Mouse (Mus musculus): ENCODE data around the gene Gatd1. TPM values are rescaled to one million over a fixed set of nuclear protein-coding genes. Genes with fewer than 3 reads are reported as not detected.
"Not testable (repeated sequence)": the region's sequence is repeated elsewhere in the genome, so short reads cannot be mapped to it uniquely, and the experiment has no call there.

The Gatd1 gene
- 16.8 and 21.9 TPM in 2 replicates for total RNA-seq (2017)

DNA sequence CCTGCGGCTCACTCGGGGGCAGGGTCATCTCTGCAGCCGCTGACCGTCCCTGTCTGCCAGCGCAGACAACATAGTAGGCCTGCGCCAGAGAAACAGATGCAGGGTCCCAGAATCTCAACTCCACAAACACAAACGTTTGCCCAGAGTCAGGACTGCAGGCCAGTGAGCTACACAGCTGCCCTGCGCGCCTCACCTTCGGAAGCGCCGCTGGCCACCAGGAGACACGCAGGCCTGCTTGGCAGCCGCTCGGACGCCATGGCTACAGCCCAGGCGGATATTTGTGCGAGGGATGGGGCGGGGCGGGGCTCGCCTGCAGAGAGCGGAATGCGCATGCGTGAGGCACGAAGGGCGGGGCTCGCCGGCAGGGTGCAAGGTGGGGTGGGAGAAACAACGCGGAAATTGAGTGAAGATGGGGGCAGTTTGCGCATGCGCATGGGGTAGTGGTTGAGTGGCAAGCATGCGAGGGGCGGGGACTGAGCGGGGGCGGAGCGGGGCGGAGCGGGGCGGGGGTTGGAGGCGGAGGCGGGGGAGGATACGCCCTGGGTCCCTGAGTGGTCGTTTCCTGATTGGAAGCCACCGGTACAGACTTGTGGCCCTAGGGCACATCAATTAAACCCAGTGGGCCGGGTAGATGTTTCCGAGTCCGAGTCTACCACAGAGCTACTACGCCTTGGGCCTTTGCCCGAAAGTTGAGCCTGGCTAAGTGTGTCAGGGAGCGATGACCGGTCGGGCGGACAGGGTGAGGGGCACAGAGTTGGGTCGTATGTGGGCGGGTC, at the start of gene Gatd1:
Gene Gatd1 (minus strand): TSS at position 328 of the 776 bp plus-strand sequence.
- ATAC-seq (ENCODE audit: extremely low read depth, insufficient number of reproducible peaks, low FRiP score, poor library complexity, severe bottlenecking), result peak; percentile 91

DNA sequence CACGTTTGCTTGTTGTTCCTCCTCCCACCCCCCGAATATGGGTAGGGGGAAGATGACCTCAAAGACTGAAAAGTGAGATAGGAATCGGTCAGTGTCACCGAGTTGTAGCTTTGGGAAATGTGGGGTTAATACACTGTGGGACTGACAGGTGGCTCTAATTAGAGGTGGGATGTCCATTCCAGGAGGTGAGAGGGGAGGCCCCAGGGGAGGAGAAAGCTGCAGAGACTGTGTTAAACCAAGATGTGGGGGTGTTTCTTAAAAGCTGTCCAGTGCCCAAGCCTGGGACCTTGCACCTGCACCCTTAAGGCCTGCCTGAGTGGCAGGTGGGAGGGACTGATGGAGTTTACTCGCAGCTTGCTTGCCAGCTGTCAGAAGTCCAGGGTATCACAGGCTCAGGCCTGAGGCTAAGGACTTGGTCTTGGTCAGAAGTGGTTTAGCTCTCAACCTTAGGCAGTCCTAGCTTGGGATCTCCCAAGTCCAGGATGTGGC, 48.4 kb upstream of the Gatd1 start:
- ATAC-seq (ENCODE audit: extremely low read depth, insufficient number of reproducible peaks, low FRiP score, poor library complexity, severe bottlenecking), result no peak

DNA sequence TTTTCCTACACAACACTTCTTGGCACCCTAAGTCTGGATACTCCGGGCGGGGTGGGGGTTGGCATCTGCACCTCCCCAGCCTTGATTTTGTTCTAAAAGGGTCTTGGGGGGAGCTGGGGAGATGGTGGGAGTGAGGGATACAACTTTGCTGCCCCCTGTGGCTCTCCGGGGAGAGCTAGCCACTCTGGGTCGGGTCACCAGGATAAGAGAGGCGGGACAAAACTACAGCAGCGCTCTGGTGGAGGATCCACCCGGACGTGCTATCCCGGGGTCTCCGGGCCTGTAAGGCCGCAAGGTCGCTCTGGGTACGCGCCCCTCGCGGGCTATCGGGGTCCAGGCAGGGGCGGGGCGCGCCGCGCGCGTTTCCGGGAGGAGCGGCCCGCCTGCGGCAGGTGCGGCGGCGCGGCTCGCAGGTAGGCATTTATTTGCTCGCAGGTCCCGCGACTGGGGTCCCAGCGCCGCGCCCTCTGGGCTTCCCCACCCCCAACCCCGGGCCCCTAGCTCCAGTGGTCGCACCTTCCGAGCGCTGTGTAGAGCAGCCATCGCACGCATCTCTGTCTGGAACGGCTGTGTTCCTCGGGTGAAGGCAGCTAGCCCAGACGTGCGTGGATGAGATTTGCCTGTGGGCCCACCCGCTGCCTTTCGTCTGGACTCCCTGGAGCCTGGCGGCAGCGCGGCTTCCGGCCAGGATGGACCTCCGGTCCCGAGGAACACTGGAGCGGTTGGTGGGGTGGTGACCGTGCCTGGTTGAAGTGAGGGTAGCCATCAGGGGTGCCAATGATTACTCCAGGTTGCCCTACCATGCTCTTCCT, 47.8 kb upstream of the Gatd1 start:
- no peak for ATAC-seq (ENCODE audit: extremely low read depth, insufficient number of reproducible peaks, low FRiP score, poor library complexity, severe bottlenecking)

DNA sequence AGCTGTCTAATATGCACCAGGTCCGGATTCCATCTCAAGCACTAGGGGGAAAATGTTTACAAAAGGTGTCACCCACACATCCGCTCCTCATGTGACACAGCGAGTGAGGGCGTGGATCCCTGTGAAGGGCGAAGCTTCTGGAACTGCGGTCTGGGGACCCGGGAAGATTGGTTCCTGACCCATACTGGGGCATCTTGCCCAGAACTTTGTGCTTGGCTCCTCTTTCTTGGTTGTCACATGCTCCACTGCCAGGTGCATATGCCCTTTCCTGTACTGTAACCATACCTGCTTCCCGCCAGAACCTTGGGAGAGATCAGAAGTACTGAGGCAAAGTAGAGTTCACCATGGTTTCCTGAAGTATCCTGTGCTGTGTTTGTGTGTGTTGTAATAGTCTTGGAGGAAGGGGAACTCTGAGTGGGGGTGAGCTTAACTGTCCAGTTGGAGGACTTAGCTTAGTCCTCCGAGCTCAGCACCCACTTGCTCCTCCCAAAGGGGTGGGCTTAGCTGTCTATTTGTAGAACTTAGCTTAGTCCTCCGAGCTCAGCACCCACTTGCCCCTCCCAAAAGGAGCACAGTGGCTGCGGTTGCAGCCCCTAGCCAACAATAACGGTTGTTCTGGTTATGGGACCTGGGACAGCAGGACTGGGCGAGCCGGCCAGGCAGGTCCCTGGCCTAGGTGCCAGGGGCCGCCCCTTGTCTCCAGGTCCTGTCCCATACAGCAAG, 46.6 kb upstream of the Gatd1 start, which contains the start of gene Cracr2b:
Gene Cracr2b (plus strand): TSS at position 704 of the 723 bp plus-strand sequence.
- no peak for ATAC-seq (ENCODE audit: extremely low read depth, insufficient number of reproducible peaks, low FRiP score, poor library complexity, severe bottlenecking)

DNA sequence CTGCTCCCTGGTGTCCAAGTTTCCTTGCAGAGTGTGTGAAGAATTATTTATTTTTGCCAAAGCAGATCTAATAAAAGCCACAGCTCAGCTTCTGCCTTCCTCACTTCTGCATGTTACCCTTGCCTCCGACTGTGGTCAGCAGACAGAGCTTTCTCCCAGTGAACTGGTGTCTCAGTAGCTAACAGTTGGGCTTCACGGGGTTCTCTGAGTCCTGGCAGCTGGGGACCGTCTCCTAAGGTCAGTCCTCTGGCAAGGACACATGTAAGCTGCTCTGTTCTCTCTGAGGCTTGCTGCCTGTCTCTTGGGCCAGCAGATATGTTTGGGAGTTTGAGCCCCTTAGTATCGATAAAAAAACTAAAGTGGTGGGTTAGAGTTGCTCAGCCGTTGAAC, 46.1 kb upstream of the Gatd1 start:
- no peak for ATAC-seq (ENCODE audit: extremely low read depth, insufficient number of reproducible peaks, low FRiP score, poor library complexity, severe bottlenecking)

DNA sequence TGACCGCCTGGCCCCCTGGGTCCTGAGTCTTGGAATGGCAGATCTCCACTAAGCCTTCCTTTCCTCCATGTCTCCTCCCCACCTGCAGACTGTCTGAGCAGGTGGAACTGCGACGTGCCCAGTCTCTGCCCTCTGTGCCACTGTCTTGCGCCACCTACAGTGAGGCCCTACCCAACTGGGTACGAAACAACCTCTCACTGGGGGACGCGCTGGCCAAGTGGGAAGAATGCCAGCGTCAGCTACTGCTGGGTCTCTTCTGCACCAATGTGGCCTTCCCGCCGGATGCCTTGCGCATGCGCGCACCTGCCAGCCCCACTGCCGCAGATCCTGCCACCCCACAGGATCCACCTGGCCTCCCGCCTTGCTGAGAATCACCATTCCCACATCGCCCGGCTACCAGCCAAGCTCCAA, 45.4 kb upstream of the Gatd1 start:
- no peak for ATAC-seq (ENCODE audit: extremely low read depth, insufficient number of reproducible peaks, low FRiP score, poor library complexity, severe bottlenecking)

DNA sequence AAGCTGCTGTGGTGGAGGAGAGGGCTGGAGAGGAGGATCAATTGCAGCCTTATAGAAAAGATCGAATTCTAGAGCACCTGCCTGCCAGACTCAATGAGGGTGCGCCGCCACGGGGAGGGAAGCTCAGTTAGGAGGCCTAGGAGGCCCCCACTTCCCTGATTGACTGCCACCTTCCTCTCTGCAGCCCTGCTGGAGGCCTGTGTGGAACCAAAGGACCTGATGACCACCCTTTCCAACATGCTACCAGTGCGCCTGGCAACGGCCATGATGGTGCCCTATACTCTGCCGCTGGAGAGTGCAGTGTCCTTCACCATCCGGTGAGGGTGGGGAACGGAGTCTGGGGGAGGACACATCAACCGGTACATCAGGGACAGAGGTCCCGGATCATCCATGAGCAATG, 44.7 kb upstream of the Gatd1 start:
- ATAC-seq (ENCODE audit: extremely low read depth, insufficient number of reproducible peaks, low FRiP score, poor library complexity, severe bottlenecking), result no peak

DNA sequence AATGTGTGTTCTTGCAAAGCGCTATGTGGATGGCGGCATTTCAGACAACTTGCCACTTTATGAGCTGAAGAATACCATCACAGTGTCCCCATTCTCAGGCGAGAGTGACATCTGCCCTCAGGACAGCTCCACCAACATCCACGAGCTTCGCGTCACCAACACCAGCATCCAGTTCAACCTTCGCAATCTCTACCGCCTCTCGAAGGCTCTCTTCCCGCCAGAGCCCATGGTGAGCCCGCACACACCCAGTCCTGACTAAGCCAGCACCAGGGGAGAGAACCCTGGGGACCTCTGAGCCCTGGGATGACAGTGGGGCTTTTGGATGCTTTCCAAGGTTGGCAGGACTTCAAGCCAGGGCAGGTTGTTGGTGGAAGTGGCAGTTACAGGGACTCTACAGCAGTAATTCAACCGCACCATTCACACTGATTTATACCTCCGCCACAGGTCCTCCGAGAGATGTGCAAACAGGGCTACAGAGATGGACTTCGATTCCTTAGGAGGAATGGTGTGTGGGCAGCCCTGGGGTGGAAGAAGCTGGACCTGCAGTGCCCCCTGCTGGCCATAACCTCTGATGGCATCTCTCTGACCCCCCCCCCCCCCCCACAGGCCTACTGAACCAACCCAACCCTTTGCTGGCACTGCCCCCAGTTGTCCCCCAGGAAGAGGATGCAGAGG, 44.2 kb upstream of the Gatd1 start:
- peak; percentile 30; the same call in 1 of the 2 replicates for ATAC-seq (ENCODE audit: extremely low read depth, insufficient number of reproducible peaks, low FRiP score, poor library complexity, severe bottlenecking)

DNA sequence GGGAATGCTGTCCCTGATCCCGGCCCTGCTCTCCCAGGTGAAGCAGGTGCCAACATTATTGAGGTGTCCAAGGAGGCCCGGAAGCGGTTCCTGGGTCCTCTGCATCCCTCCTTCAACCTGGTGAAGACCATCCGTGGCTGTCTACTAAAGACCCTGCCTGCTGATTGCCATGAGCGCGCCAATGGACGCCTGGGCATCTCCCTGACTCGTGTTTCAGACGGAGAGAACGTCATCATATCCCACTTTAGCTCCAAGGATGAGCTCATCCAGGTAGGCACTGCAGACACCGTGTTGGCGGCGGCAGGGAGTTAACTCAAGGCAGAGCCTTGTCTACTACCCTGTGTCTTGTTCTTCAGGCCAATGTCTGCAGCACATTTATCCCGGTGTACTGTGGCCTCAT, 43.3 kb upstream of the Gatd1 start:
- no peak for ATAC-seq (ENCODE audit: extremely low read depth, insufficient number of reproducible peaks, low FRiP score, poor library complexity, severe bottlenecking)

DNA sequence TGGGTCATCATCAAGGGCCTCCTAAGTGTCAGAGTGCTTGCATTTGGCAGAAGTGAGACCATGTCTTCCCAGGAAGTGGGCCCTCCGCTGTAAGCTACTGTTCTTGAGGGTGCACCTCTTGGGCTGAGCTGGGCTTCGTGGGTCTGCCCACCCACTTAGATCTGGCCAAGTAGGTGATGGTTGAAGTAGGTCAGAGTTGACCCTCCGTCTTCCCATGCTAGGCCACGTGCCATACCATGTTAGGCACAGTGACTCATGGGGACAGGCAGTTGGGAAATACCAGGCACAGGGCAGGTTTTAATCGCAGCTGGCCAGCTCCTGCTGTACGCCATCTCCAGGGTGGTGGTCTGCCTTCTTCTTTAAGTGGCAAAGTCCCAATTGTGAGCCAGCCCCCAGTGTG, 42.8 kb upstream of the Gatd1 start:
- ATAC-seq (ENCODE audit: extremely low read depth, insufficient number of reproducible peaks, low FRiP score, poor library complexity, severe bottlenecking), result no peak

DNA sequence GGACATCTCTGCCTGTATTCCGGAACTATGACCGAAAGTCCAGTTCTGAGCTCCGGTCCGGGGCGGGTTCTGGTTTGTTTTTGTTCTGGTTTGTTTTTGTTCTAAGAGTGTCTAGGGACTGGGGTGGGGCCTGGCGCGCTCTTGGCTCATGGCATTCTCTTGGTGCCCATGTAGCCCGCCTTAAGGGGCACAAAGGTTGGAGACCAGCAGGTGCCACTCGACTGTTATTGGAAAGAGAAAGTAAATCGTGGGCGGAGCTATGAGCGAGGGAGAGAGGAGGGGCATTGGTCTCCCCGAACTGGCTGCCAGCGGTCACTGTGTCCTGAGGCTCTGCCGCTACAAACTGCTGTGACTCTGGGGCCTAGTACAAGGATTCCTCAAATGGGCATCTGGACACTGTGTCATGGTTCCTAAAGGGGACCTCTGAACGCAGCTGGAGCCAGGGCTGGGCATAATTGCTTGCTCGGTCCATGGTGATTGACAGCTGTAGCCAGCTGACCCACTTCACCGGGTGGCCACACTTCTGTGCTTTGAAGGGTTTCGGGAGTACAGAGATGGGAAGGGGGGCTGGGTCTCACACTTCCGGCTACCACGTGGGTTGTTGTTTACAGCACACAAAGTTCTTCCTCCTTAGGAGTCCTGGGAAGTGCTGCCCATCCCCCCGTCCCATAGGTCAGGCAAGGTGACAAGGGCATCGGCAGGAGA, 41.8 kb upstream of the Gatd1 start:
- peak; percentile 47 for ATAC-seq (ENCODE audit: extremely low read depth, insufficient number of reproducible peaks, low FRiP score, poor library complexity, severe bottlenecking)

DNA sequence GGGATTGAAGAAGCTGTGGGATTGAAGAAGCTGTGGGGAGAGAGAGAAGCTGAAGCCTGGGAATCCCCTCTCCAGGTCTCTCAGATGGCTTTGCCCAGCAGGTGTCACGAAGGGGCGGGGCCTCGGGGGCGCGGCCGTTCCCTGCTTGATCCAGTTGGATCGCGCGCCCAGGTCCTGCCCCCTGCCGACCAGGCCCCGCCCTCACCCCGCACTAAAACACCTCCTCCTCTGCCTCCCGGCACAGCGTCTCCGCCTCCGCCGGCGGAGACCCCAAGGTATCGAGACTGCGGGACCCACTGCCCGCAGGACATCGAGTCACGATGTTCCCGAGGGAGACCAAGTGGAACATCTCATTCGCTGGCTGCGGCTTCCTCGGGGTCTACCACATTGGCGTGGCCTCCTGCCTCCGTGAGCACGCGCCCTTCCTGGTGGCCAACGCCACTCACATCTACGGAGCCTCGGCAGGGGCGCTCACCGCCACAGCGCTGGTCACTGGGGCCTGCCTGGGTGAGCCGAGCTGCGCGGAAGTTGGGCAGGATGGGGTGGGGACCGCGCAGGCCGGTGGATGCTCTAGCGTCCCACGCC, 41.1 kb upstream of the Gatd1 start, which contains the start of gene Pnpla2:
Gene Pnpla2 (plus strand): TSS at position 232 of the 585 bp plus-strand sequence.
- peak; percentile 77 for ATAC-seq (ENCODE audit: extremely low read depth, insufficient number of reproducible peaks, low FRiP score, poor library complexity, severe bottlenecking)

DNA sequence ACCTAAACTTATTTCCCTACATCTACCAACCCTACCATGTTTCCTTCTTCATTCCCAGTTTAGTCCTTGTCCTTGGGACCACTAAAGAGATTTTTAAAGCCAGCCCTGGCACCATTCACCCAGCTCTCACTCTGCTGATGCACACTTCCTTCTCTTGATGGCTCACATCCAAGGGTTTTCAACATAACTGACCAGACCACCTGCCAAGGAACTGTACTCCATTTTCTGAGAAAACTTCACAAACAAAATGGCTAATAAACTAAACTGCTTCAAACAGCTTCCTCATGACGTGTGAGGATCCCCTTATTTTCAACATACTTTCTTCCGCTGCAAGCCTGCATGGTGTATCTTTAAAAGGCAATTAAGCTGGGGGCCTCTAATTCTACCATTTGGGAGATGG, 39.7 kb upstream of the Gatd1 start:
- ATAC-seq (ENCODE audit: extremely low read depth, insufficient number of reproducible peaks, low FRiP score, poor library complexity, severe bottlenecking), result no peak

DNA sequence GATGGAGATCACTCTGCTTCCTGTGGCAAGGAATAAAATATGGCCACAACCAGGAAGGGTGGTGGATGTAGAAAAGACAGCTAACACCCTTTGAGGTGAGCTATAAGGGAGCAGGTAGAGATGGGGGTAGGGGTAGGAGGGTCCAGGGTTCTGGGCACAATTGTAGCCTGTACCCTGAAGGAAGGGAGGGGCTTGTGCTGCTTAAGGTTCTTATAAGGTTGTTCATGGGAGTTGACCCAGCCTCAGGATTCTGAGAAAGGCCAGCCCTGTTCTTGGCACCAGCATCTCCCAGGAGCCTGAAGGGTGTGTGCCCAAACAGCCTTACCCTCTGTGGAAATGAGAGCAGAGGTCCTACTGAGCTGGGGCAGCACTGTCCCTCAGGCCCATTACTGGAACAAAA, 38.0 kb upstream of the Gatd1 start:
- ATAC-seq (ENCODE audit: extremely low read depth, insufficient number of reproducible peaks, low FRiP score, poor library complexity, severe bottlenecking), result no peak

DNA sequence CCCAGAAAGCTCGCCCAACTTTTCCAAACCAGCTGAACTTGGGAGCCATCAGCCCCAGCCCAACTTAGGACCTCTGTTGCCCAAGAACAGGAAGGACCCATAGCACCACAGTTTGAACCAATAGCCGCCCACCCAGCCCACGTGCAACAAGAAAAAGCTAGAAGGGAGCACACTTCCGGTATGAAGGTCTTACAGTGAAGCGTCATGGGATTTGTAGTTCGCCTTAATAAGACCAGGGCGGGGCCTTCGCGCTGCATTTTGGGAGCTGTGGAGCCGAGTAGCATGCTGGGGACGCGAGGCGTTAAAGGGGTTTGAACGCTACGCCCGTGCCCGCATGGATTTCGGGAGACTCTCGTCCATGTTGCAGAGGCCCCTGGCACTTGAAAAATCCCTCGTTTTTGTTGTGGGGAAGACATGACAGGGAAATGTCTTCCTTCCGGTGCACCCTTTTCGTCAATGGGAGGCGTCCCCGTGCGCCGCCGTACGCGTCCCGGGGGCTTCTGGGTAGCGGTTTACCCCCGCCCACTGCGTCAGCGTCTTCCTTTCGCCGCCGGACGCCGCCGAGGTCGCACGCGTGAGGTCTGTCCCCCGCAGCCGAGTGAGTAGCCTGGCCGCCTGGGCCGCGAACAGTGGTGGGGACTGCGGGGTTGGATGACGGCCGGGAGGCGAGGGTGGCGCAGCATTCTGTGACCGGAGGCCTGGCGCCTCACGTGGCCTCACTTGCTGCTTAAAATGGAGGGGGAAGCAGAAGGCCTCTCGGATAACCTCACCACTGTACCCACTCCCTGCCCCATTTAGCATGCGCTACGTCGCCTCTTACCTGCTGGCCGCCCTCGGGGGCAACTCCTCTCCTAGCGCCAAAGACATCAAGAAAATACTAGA, 33.4 kb upstream of the Gatd1 start, which contains the start of gene Rplp2:
Gene Rplp2 (plus strand): TSS at position 261 of the 882 bp plus-strand sequence.
- ATAC-seq (ENCODE audit: extremely low read depth, insufficient number of reproducible peaks, low FRiP score, poor library complexity, severe bottlenecking), result peak; percentile 89

DNA sequence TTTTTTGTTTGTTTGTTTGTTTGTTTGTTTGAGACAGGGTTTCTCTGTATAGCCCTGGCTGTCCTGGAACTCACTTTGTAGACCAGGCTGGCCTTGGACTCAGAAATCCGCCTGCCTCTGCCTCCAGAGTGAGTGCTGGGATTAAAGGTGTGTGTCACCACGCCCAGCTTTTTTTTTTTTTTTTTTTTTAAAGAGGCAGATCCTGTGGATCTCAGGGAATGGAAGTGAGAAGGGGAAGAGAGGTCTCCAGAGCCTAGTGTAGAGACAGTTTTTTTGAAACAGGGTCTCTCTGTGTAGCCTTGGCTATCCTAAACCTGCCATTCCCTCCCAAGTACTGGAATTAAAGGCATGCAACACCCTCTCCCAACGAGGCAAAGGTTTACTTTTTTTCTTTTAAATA, 32.4 kb upstream of the Gatd1 start:
- ATAC-seq (ENCODE audit: extremely low read depth, insufficient number of reproducible peaks, low FRiP score, poor library complexity, severe bottlenecking), result not testable (repeated sequence)

DNA sequence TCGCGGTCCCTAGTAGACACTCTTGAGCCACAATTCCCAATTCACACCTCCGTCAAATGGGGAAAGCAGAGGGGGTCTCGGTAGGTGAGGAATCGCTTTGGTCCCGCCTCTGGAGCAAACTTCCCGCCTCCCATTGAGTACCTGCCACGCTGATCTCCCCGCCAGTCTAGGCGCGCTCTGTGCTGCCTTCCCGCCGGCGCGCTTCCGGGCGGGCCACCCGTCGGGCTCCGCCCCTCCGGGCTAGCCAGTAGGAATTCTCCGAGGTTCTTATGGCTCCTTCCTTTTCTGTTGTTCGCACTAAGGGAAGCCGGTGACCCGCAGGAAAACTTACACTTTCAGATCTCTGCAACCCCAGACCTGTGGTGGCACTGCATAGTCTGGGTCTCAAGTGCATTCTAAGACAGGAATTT, 29.9 kb upstream of the Gatd1 start, which contains the start of gene Pidd1:
Gene Pidd1 (minus strand): TSS at position 198 of the 410 bp plus-strand sequence.
- no peak for ATAC-seq (ENCODE audit: extremely low read depth, insufficient number of reproducible peaks, low FRiP score, poor library complexity, severe bottlenecking)
